Mouse (Mus musculus): ENCODE measurements around the gene Dcaf17.

Dcaf17 gene

GRCm38 (mm10) chr2:71121406-71121805 lies 66.3 kb downstream of the Dcaf17 start:
- no peak for DNase-seq (ENCODE audit: low spot score in 2 of 2)

GRCm38 (mm10) chr2:71122268-71123029 lies 67.3 kb downstream of the Dcaf17 start:
- DNase-seq (ENCODE audit: low spot score in 2 of 2), result no peak

- DNase-seq (ENCODE audit: low spot score in 2 of 2), result no peak
Observed at GRCm38 (mm10) chr2:71123591-71123990, 68.5 kb downstream of the Dcaf17 start.

- DNase-seq (ENCODE audit: low spot score in 2 of 2), result no peak
Observed at GRCm38 (mm10) chr2:71127779-71128534, 72.8 kb downstream of the Dcaf17 start.

- no peak for DNase-seq (ENCODE audit: low spot score in 2 of 2)
Observed at GRCm38 (mm10) chr2:71130366-71130765, 75.2 kb downstream of the Dcaf17 start.

GRCm38 (mm10) chr2:71131866-71132496 lies 76.9 kb downstream of the Dcaf17 start:
- DNase-seq (ENCODE audit: low spot score in 2 of 2), result no peak

GRCm38 (mm10) chr2:71134041-71134505 lies 78.9 kb downstream of the Dcaf17 start:
- no peak for DNase-seq (ENCODE audit: low spot score in 2 of 2)

GRCm38 (mm10) chr2:71134836-71135235 lies 79.7 kb downstream of the Dcaf17 start:
- DNase-seq (ENCODE audit: low spot score in 2 of 2), result no peak

GRCm38 (mm10) chr2:71140622-71141021 lies 85.5 kb downstream of the Dcaf17 start:
- DNase-seq (ENCODE audit: low spot score in 2 of 2), result no peak

- no peak for DNase-seq (ENCODE audit: low spot score in 2 of 2)
Observed at GRCm38 (mm10) chr2:71142410-71142809, 87.3 kb downstream of the Dcaf17 start.

GRCm38 (mm10) chr2:71145853-71146252 lies 90.7 kb downstream of the Dcaf17 start:
- DNase-seq (ENCODE audit: low spot score in 2 of 2), result no peak

GRCm38 (mm10) chr2:71146266-71146665 lies 91.1 kb downstream of the Dcaf17 start:
- no peak for DNase-seq (ENCODE audit: low spot score in 2 of 2)

- DNase-seq (ENCODE audit: low spot score in 2 of 2), result no peak
Observed at GRCm38 (mm10) chr2:71147816-71148215, 92.7 kb downstream of the Dcaf17 start.
